Mouse (Mus musculus) megakaryocyte, adult 5-6 weeks (primary cell): ENCODE data around the gene Ces1d. TPM values are rescaled to one million over a fixed set of nuclear protein-coding genes. Genes with fewer than 3 reads are reported as not detected.
"Not testable (repeated sequence)": the region's sequence is repeated elsewhere in the genome, so short reads cannot be mapped to it uniquely, and the experiment has no call there.

Source experiments
- ATAC-seq: 2 replicates; pipeline ENCODE4 v1.8.0; 2016; ENCODE audit warnings: mild to moderate bottlenecking, inconsistent platforms; ENCODE audit not compliant: poor library complexity, severe bottlenecking
- total RNA-seq, 2 experiments: library from RNA; stranded (forward) in 1 of 2; stranded (reverse) in 1 of 2; fragments of 153-499, 151-499 nt in 1 of 2; fragments of 221-1000, 200-1000 nt in 1 of 2; gene quantifications; 2 replicates each; pipeline versions ENCODE4 v1.2.3 to v1.2.4; 2015 to 2017

Ces1d gene
- total RNA-seq (2015) (0.51 and 1.8 TPM in 2 replicates), total RNA-seq (2017) (0.40 and 0.65 TPM in 2 replicates)

GRCm38 (mm10) chr8:93197685-93198525 lies at the start of gene Ces1d:
Gene Ces1d (minus strand): TSS chr8:93197838.
- 0 out of 2 replicates have a peak, but pooled peaks have one; percentile 33 for ATAC-seq

GRCm38 (mm10) chr8:93246057-93246456 lies 48.4 kb upstream of the Ces1d start:
- no peak for ATAC-seq

GRCm38 (mm10) chr8:93239884-93240283 lies 42.2 kb upstream of the Ces1d start:
- no peak for ATAC-seq

- ATAC-seq, result no peak
Observed at GRCm38 (mm10) chr8:93235681-93236080, 38.0 kb upstream of the Ces1d start.

GRCm38 (mm10) chr8:93234706-93235105 lies 37.1 kb upstream of the Ces1d start:
- ATAC-seq, result no peak

GRCm38 (mm10) chr8:93234068-93234467 lies 36.4 kb upstream of the Ces1d start:
- no peak for ATAC-seq

GRCm38 (mm10) chr8:93229446-93229845 lies 31.8 kb upstream of the Ces1d start, which contains the start of gene Ces1e:
Gene Ces1e (minus strand): TSS chr8:93229619.
- ATAC-seq, result no peak

GRCm38 (mm10) chr8:93228673-93229370 lies 31.2 kb upstream of the Ces1d start:
- ATAC-seq, result no peak

- ATAC-seq, result not testable (repeated sequence)
Observed at GRCm38 (mm10) chr8:93226471-93226870, 28.8 kb upstream of the Ces1d start.

GRCm38 (mm10) chr8:93221896-93222295 lies 24.3 kb upstream of the Ces1d start:
- no peak for ATAC-seq

GRCm38 (mm10) chr8:93217867-93218266 lies 20.2 kb upstream of the Ces1d start:
- no peak for ATAC-seq

- no peak for ATAC-seq
Observed at GRCm38 (mm10) chr8:93217375-93217774, 19.7 kb upstream of the Ces1d start.

GRCm38 (mm10) chr8:93211091-93211490 lies 13.5 kb upstream of the Ces1d start:
- no peak for ATAC-seq

GRCm38 (mm10) chr8:93199146-93199545 lies 1.5 kb upstream of the Ces1d start:
- not testable (repeated sequence) for ATAC-seq

- ATAC-seq, result no peak
Observed at GRCm38 (mm10) chr8:93196436-93196835, 1.2 kb downstream of the Ces1d start.

GRCm38 (mm10) chr8:93180581-93181129 lies 17.0 kb downstream of the Ces1d start:
- no peak for ATAC-seq

- ATAC-seq, result no peak
Observed at GRCm38 (mm10) chr8:93176593-93176992, 21.0 kb downstream of the Ces1d start.

- ATAC-seq, result no peak
Observed at GRCm38 (mm10) chr8:93174554-93174953, 23.1 kb downstream of the Ces1d start.

GRCm38 (mm10) chr8:93171846-93172590 lies 25.6 kb downstream of the Ces1d start:
- no peak for ATAC-seq

GRCm38 (mm10) chr8:93163363-93163762 lies 34.3 kb downstream of the Ces1d start:
- ATAC-seq, result no peak

- ATAC-seq, result no peak
Observed at GRCm38 (mm10) chr8:93151401-93151800, 46.2 kb downstream of the Ces1d start.
